Mouse (Mus musculus) forebrain, embryonic 16.5 days (tissue): ENCODE data around the gene Lcmt1. TPM values are rescaled to one million over a fixed set of nuclear protein-coding genes. Genes with fewer than 3 reads are reported as not detected.
A peak's percentile ranks its signal among the peaks of the same experiment; 100 is the strongest.

Source experiments
- ATAC-seq: fragments of 200-750 bp; cut with Nextera tagmentation; 2 replicates; pipeline ENCODE4 v1.8.0; 2017; ENCODE audit warnings: mild to moderate bottlenecking, moderate library complexity
- H3K27ac ChIP-seq: fragments of 300-500 bp; sonication (generic); 2 replicates; pipeline ENCODE4 v1.5.1; 2014; ENCODE audit warnings: low read length, control low read depth
- H3K27me3 ChIP-seq: fragments of 300-500 bp; sonication (generic); replicated peaks from 2 replicates; pipeline ENCODE4 v1.6.1; 2014; ENCODE audit warnings: low read length; ENCODE audit not compliant: control insufficient read depth, insufficient read depth
- H3K36me3 ChIP-seq: fragments of 300-500 bp; sonication (generic); 2 replicates; pipeline ENCODE4 v1.6.1; 2014; ENCODE audit not compliant: control insufficient read depth, insufficient read depth
- H3K4me1 ChIP-seq: fragments of 300-500 bp; sonication (generic); replicated peaks from 2 replicates; pipeline ENCODE4 v1.6.1; 2014; ENCODE audit warnings: low read length; ENCODE audit not compliant: control insufficient read depth, insufficient read depth
- H3K4me2 ChIP-seq: fragments of 300-500 bp; sonication (generic); 2 replicates; pipeline ENCODE4 v1.6.1; 2014; ENCODE audit warnings: mild to moderate bottlenecking, low read length, control low read depth
- H3K4me3 ChIP-seq: fragments of 300-500 bp; sonication (generic); replicated peaks from 2 replicates; pipeline ENCODE4 v1.5.1; 2014; ENCODE audit warnings: mild to moderate bottlenecking, low read length, control low read depth
- H3K9ac ChIP-seq: fragments of 300-500 bp; sonication (generic); replicated peaks from 2 replicates; pipeline ENCODE4 v1.6.1; 2014; ENCODE audit warnings: low read depth, low read length, control low read depth
- H3K9me3 ChIP-seq: fragments of 300-500 bp; sonication (generic); 2 replicates; pipeline ENCODE4 v1.6.1; 2016; ENCODE audit warnings: low read length; ENCODE audit not compliant: control insufficient read depth
- WGBS: fragments of 180-500 bp; shearing (Covaris S2); extraction: QIAGEN DNeasy Blood & Tissue Kit; methylation state at CpG from one replicate; pipeline ENCODE4 v1.1.7; 2014; 5-methylcytosine and 5-hydroxymethylcytosine counted together
- polyA plus RNA-seq: library from polyadenylated mRNA; unstranded; fragments of >200 nt; fragmentation: Nextera tagmentation; extraction: Ambion mirVana; gene quantifications from 2 replicates; pipeline ENCODE4 v1.2.1, GENCODE M21; 2015

Lcmt1 gene
- polyA plus RNA-seq, 1 experiment from 2014 or later: 105 TPM

DNA sequence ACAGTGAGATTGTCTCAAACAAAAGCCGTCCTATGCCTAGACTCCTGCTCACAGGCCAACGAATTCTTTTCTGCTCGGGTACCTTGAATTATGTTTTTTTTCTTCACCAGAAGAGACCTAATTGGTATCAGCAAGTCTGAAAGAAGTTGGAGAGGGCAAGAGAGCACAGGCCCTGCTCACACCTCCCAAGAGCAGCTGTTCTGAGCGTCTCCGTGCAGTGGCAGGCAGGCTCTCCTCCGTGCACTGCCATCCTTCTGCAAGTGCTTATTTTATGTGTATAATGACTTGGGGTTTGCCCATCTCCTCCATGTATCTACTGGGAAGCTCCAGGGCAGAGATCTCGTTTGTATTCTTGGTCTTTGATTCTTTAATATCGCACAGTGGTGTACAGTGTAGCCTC lies 2.8 kb upstream of the Lcmt1 start:
- H3K4me3 ChIP-seq: no peak overlapping the region
- no peaks in the 10 kb centered on the region for H3K9me3 ChIP-seq
- peaks cover 30% of the 10 kb centered on the region for H3K4me1 ChIP-seq
- H3K9ac ChIP-seq: no peak overlapping the region
- H3K4me2 ChIP-seq: no peak overlapping the region
- H3K27ac ChIP-seq: no peak overlapping the region
- H3K27me3 ChIP-seq: no peaks in the 10 kb centered on the region
- no peak for ATAC-seq
- no peaks in the 10 kb centered on the region for H3K36me3 ChIP-seq
- 62% methylated on average over 8 of the region's 8 CpGs for WGBS

- H3K9me3 ChIP-seq: no peaks in the 10 kb centered on the region
- H3K9ac ChIP-seq: no peak overlapping the region
- H3K4me1 ChIP-seq: peaks cover 30% of the 10 kb centered on the region
- 0 out of 2 replicates have a peak overlapping the region, but pooled peaks have one; percentile 4 for H3K4me2 ChIP-seq
- 83% methylated on average over 15 of the region's 16 CpGs for WGBS
- H3K4me3 ChIP-seq: no peak overlapping the region
- H3K27ac ChIP-seq: no peak overlapping the region
- H3K27me3 ChIP-seq: no peaks in the 10 kb centered on the region
- H3K36me3 ChIP-seq: no peaks in the 10 kb centered on the region
- ATAC-seq: no peak
Observed at GRCm38 (mm10) chr7:123367218-123368150, 2.1 kb upstream of the Lcmt1 start.

- WGBS: 72% methylated on average over 2 of the region's 2 CpGs
- Histone ChIP-seq H3K4me1 (peaks cover 30% of the 10 kb centered on the region), H3K36me3 (no peaks in the 10 kb centered on the region), H3K27me3 (no peaks in the 10 kb centered on the region), H3K9ac (no peak overlapping the region), H3K4me2 (peak overlapping the region; percentile 93), H3K27ac (no peak overlapping the region), H3K9me3 (no peaks in the 10 kb centered on the region), H3K4me3 (no peak overlapping the region)
- ATAC-seq: no peak
Observed at GRCm38 (mm10) chr7:123368187-123368586, 1.4 kb upstream of the Lcmt1 start.

DNA sequence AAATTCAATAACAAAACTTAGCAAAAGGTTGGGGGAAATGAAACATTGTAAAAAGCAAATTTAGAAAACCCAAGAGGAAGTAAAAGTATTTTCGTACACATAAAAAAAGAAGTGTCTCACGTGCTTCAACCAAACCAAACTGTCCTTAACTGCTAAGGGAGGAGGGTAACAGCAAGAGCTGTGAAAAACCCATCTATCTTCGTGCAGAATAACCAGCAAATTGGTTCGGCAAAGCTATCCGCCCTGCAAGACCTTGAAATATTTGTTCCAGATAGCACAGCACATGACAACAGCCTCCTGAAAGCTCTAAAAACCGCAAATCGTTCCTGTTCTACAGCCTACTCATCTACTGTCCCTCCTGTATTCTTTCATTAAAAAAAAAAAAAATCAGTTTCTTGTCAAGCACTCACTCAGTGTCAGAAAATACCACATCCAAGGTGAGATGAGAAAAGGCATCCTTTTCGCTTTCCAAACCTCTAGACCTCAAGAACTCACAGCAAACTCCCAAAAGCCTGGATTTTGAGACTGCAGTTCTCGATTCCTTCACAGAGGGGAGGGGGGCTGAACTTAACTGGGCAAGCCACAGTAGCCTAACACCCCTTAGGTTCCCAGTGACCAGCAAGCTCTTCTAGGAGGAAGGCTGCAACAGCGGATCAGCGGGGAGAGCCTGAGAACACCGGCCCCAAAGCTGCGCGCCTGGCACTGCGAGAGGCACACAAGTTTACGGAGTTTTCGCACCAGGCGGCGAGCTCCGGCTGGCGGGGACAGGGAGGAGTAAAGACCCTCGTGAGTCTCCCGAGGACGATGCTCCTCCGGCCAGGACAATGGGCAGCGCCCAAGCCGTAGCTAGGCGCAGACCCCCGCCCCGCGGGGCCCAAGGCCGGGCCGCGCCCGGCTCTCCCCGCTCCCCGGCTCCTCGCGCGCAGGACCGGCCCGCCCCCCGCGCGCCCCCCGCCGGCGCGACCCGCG lies 522 bp upstream of the Lcmt1 start:
- peak overlapping the region; percentile 86 for H3K9ac ChIP-seq
- peak; percentile 72 for ATAC-seq
- no peaks in the 10 kb centered on the region for H3K36me3 ChIP-seq
- peak overlapping the region; percentile 79 for H3K27ac ChIP-seq
- H3K4me3 ChIP-seq: peak overlapping the region; percentile 80
- 4% methylated on average over 35 of the region's 51 CpGs for WGBS
- no peaks in the 10 kb centered on the region for H3K27me3 ChIP-seq
- H3K4me2 ChIP-seq: peak overlapping the region; percentile 93
- no peaks in the 10 kb centered on the region for H3K9me3 ChIP-seq
- H3K4me1 ChIP-seq: peaks cover 30% of the 10 kb centered on the region

- no peak for ATAC-seq
- Histone ChIP-seq H3K36me3 (no peaks in the 10 kb centered on the region), H3K27me3 (no peaks in the 10 kb centered on the region), H3K9ac (peak overlapping the region; percentile 86), H3K4me1 (peaks cover 30% of the 10 kb centered on the region), H3K4me3 (peak overlapping the region; percentile 80), H3K4me2 (peak overlapping the region; percentile 93), H3K9me3 (no peaks in the 10 kb centered on the region), H3K27ac (no peak overlapping the region)
- WGBS: 49% methylated on average over 9 of the region's 9 CpGs
Observed at GRCm38 (mm10) chr7:123370700-123371099, 1.1 kb downstream of the Lcmt1 start.

DNA sequence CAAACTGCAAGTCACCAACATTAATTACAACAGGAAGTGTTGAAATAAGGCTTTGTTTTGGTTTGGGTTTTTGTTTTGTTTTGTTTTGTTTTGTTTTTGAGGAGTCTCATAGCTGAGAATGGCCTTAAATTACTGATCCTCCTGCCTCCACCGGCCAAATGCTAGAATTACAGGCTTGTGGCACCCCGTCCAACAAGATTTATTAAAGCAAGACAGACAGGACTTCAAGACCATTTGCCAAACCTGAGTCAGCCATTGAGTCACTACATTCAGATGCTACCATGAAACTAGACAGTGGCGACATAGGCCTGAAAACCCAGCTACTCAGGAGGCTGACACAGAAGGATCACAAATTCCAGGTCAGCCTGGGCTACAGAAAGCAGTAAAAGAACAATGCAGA lies 1.9 kb downstream of the Lcmt1 start:
- Histone ChIP-seq H3K9me3 (no peaks in the 10 kb centered on the region), H3K9ac (no peak overlapping the region), H3K4me2 (no peak overlapping the region), H3K4me1 (peaks cover 29% of the 10 kb centered on the region), H3K27me3 (no peaks in the 10 kb centered on the region; the same call in 1 of the 2 replicates), H3K4me3 (no peak overlapping the region), H3K36me3 (no peaks in the 10 kb centered on the region), H3K27ac (no peak overlapping the region)
- no peak for ATAC-seq
- 63% methylated on average over 3 of the region's 3 CpGs for WGBS

- Histone ChIP-seq H3K9ac (peak overlapping the region; percentile 86), H3K27ac (peak overlapping the region; percentile 86), H3K4me1 (peaks cover 19% of the 10 kb centered on the region), H3K27me3 (no peaks in the 10 kb centered on the region; the same call in 1 of the 2 replicates), H3K4me2 (peak overlapping the region; percentile 90), H3K9me3 (no peaks in the 10 kb centered on the region), H3K4me3 (peak overlapping the region; percentile 94), H3K36me3 (no peaks in the 10 kb centered on the region)
- WGBS: 4% methylated on average over 41 of the region's 41 CpGs
- ATAC-seq: peak; percentile 100
Observed at GRCm38 (mm10) chr7:123377443-123378400, 8.1 kb downstream of the Lcmt1 start.

DNA sequence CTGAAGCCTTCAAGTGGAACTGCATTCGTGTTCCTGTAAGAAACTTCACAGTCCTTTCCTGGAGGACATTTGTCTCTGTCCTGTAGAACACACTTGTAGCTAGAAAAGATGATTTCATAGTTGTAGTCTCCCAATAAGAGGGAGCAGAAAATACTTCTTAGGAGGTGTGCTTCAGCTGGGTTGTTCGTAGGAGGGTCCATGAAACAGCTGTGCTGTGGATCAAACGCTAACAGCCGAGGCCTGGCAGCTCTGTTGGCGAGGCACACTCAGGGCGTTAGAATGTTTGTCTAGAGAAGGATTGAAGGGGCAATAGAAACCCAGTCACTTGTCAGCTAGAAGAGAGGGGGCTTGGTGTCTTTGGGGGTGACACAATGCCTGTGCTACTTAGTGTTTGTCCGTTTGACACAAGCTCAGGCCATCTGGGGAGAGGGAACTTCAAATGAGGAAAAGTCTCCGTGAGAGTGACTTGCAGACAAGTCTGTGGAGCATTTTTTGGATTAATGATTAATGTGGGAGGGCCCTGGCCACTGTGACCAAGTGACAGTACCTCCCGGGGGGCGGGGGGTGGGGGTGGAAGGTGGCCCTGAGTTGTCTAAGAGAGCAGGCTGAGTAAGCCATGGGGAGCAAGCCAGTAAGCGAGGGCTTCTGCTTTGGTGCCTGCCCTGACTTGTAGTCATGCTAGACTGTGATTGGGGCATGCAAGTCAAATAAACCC lies 16.3 kb downstream of the Lcmt1 start:
- H3K36me3 ChIP-seq: 0 out of 2 replicates have a peak, but pooled peaks cover 5% of the 10 kb centered on the region
- H3K4me3 ChIP-seq: no peak overlapping the region
- no peaks in the 10 kb centered on the region for H3K9me3 ChIP-seq
- ATAC-seq: no peak
- no peak overlapping the region for H3K4me2 ChIP-seq
- no peaks in the 10 kb centered on the region for H3K27me3 ChIP-seq
- no peak overlapping the region for H3K27ac ChIP-seq
- WGBS: 84% methylated on average over 11 of the region's 11 CpGs
- no peaks in the 10 kb centered on the region for H3K4me1 ChIP-seq
- no peak overlapping the region for H3K9ac ChIP-seq
